Mouse (Mus musculus) midbrain, embryonic 10.5 days (tissue): ENCODE data around the gene Tcerg1l. TPM values are rescaled to one million over a fixed set of nuclear protein-coding genes. Genes with fewer than 3 reads are reported as not detected.

Source experiments
- DNase-seq: peaks from one replicate; pipeline ENCODE4 v3.0.0-alpha.2; 2017; ENCODE audit warnings: low spot score
- H3K27ac ChIP-seq: fragments of 300-500 bp; sonication (generic); replicated peaks from 2 replicates; pipeline ENCODE4 v1.5.1; 2016; ENCODE audit warnings: mild to moderate bottlenecking
- H3K27me3 ChIP-seq: fragments of 300-500 bp; sonication (generic); 2 replicates; pipeline ENCODE4 v1.6.1; 2016; ENCODE audit warnings: low read depth, mild to moderate bottlenecking; ENCODE audit not compliant: poor library complexity, severe bottlenecking
- H3K36me3 ChIP-seq: fragments of 300-500 bp; sonication (generic); 2 replicates; pipeline ENCODE4 v1.6.1; 2016; ENCODE audit warnings: mild to moderate bottlenecking, moderate library complexity
- H3K4me1 ChIP-seq: fragments of 300-500 bp; sonication (generic); 2 replicates; pipeline ENCODE4 v1.6.1; 2016
- H3K4me3 ChIP-seq: fragments of 300-500 bp; sonication (generic); 2 replicates; pipeline ENCODE4 v1.5.1; 2016; ENCODE audit warnings: mild to moderate bottlenecking, moderate library complexity
- H3K9me3 ChIP-seq: fragments of 300-500 bp; sonication (generic); replicated peaks from 2 replicates; pipeline ENCODE4 v1.6.1; 2016; ENCODE audit warnings: mild to moderate bottlenecking
- WGBS: fragments of 180-500 bp; shearing (Covaris S2); methylation state at CpG from one replicate; pipeline ENCODE4 v1.1.7; 2016; 5-methylcytosine and 5-hydroxymethylcytosine counted together
- polyA plus RNA-seq: library from polyadenylated mRNA; unstranded; fragments of >200 nt; fragmentation: Nextera tagmentation; extraction: Ambion mirVana; gene quantifications from 2 replicates; pipeline ENCODE4 v1.2.1, GENCODE M21; 2016

Tcerg1l gene
- polyA plus RNA-seq, 1 experiment from 2014 or later, result 2.1 TPM

DNA sequence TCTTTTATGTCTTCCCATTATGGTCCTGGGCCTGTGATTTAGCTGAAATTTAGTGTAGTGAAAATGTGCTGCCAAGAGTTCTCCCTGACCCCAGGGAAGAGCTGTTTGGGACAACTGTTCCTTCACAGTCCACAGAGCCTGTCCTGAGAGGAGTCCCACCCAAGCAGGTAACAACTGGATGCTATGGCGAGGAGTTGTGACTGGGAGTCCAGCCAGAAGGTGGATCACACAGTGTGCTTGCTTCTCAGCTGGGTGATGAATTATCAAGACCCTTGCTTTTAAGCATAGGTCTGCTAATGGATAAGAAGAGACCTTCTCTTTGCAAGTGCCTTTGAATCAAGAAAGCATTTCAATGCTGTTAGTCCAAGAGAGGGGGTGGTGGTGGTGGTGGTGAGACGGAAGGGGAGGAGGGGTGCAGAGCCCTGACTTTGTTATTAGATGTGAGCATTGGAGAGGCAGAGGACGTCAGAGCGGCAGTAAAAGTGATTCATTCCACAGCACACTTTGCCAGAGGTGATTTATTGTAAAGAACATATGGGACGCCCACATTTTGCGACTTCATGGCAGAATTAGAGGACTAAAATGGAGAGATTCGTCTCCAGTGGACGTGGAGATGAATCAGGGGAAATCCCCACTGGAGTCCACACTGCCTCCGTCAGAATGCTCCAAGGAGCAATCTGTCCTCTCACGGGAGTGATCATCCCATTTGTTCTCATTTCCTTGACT is 198.0 kb downstream of the Tcerg1l start:
- DNase-seq, result no peak
- Histone ChIP-seq H3K9me3 (no peaks in the 10 kb centered on the region), H3K4me1 (no peaks in the 10 kb centered on the region), H3K36me3 (no peaks in the 10 kb centered on the region), H3K27me3 (no peaks in the 10 kb centered on the region), H3K4me3 (no peak overlapping the region), H3K27ac (no peak overlapping the region)
- WGBS, result 82% methylated on average over 10 of the region's 10 CpGs

DNA sequence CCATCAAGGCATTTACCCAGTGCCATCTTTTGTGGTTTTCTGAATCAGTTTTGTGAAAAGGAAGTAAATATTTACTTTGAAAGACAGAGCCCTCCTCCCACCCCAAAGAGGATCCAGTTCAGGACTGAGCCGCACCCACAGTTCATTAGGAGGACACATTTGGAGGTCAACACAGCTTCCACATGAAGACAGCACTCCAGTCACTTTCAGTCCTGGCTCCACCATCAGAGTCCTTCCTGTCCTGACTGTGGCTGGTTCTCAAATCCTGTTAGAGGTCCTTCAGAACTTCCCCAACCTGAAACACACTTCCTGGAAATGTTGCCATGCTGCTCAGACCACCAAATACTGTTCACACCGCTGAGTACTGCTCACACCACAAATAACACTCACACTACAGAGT is 201.4 kb downstream of the Tcerg1l start:
- 83% methylated on average over 2 of the region's 2 CpGs for WGBS
- Histone ChIP-seq H3K4me1 (no peaks in the 10 kb centered on the region), H3K36me3 (no peaks in the 10 kb centered on the region), H3K4me3 (no peak overlapping the region), H3K27ac (no peak overlapping the region), H3K27me3 (no peaks in the 10 kb centered on the region), H3K9me3 (no peaks in the 10 kb centered on the region)
- DNase-seq, result no peak

DNA sequence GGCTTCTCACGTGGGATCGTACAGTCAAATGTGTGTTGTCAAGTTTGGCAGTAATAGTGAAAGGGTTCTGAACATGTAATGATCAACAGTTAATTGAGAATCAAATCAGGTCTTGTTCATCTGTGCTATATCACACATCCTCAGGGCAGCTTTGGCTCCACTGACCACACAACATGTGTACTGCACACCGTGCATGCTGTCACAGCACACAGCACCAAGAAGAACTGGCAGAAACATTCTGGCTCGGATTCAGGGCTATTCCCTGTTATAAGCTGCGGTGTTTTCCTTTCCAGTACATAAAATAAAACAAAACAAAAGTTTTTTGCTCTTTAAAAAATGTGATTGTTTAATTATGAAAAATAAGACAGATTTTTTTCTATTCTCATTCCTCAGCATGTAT is 213.3 kb downstream of the Tcerg1l start:
- 90% methylated on average over 5 of the region's 5 CpGs for WGBS
- H3K9me3 ChIP-seq, result no peaks in the 10 kb centered on the region
- no peak overlapping the region for H3K27ac ChIP-seq
- H3K4me1 ChIP-seq, result no peaks in the 10 kb centered on the region; the same call in 1 of the 2 replicates
- DNase-seq, result no peak
- H3K36me3 ChIP-seq, result no peaks in the 10 kb centered on the region
- H3K27me3 ChIP-seq, result no peaks in the 10 kb centered on the region
- no peak overlapping the region for H3K4me3 ChIP-seq

DNA sequence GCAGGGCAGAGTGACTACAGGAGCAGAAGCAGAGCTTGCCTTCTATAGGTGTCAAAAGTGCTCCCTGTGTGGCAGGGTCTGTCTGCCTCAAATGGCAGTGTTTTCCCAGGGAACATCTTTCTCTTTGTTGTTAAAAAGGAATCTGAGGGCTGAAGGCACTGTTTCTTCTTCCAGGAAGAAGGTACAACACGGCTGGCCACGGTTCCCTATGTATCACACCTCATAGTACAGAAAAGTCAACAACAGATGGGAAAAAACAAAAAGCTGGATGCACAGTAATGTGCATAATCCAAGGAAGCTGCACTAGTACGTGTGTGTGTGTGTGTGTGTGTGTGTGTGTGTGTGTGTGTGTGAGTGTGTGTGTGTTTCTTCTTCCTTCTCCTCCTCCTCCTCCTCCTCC is 215.3 kb downstream of the Tcerg1l start:
- no peak overlapping the region for H3K4me3 ChIP-seq
- H3K9me3 ChIP-seq, result no peaks in the 10 kb centered on the region
- H3K36me3 ChIP-seq, result no peaks in the 10 kb centered on the region
- WGBS, result 79% methylated on average over 3 of the region's 3 CpGs
- no peaks in the 10 kb centered on the region; the same call in 1 of the 2 replicates for H3K4me1 ChIP-seq
- DNase-seq, result no peak
- no peaks in the 10 kb centered on the region for H3K27me3 ChIP-seq
- H3K27ac ChIP-seq, result no peak overlapping the region

DNA sequence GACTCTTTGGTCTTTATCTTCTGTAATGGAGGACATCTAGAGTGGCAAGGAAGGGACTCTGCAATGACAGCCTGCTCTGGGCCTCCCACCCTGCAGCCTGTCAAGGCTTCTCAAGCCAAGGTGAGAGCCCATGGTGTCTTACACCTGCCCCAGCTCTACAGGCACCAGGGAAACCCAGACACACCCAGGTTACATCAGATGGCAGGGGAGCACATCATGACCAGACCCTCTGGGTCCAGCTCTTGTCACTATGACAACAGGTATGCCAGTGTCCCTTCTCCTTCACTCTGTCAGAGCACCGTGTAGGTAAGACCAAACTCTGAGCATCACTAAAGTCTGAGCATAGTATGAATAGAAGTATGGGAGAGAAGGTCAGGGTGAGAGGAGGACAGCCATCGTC is 218.9 kb downstream of the Tcerg1l start:
- Histone ChIP-seq H3K27me3 (no peaks in the 10 kb centered on the region), H3K4me1 (no peaks in the 10 kb centered on the region; the same call in 1 of the 2 replicates), H3K27ac (no peak overlapping the region), H3K36me3 (no peaks in the 10 kb centered on the region), H3K9me3 (0 out of 2 replicates have a peak, but pooled peaks cover 3% of the 10 kb centered on the region), H3K4me3 (no peak overlapping the region)
- WGBS, result 88% methylated on average over 2 of the region's 2 CpGs
- DNase-seq, result no peak

DNA sequence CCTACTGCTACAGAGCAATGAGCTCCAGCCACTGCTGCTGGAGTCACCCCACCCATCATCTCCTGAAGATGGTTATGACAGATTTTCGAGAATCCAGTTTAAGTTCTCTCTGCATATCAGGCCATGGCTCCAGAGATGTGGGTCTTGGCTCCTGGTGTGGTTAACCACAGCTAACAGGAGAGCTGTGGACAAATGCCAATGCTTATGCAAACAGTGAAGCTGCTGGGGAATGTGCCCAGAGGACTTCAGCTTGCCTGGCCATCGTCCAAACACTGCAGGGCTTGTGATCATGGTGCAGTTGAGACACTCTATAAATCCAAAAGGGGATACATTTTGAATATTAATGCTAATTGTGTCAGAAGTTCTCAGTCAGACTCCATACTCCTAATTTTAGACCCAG is 221.5 kb downstream of the Tcerg1l start:
- Histone ChIP-seq H3K27me3 (no peaks in the 10 kb centered on the region), H3K9me3 (0 out of 2 replicates have a peak, but pooled peaks cover 3% of the 10 kb centered on the region), H3K4me3 (no peak overlapping the region), H3K27ac (no peak overlapping the region), H3K36me3 (no peaks in the 10 kb centered on the region), H3K4me1 (peaks cover 8% of the 10 kb centered on the region)
- 76% methylated on average over 2 of the region's 2 CpGs for WGBS
- DNase-seq, result no peak

DNA sequence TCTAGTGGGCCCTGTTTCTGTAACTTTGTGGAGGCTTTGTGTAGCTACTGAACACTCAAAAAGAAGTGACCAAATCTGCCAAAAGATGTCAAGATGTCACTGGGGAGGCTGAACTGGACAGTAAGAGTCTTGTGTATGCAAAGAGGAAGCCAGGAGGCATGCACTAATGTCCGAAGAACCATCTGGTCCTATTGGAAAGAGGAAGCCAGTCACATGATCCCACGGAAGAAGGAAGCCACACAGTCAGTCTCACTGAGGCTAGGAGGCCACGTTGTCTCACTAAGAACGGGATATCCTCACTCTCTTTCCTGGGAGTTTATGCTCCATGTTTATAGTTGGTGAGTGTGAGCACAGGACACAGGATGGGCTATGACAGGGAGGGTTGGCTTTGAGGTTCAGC is 227.1 kb downstream of the Tcerg1l start:
- WGBS, result 91% methylated on average over 4 of the region's 4 CpGs
- Histone ChIP-seq H3K27me3 (no peaks in the 10 kb centered on the region), H3K4me1 (peaks cover 15% of the 10 kb centered on the region), H3K27ac (no peak overlapping the region), H3K9me3 (0 out of 2 replicates have a peak, but pooled peaks cover 2% of the 10 kb centered on the region), H3K4me3 (no peak overlapping the region), H3K36me3 (no peaks in the 10 kb centered on the region)
- DNase-seq, result no peak
